Mouse (Mus musculus) adrenal gland, adult 18-20 months (tissue): Measurements from ENCODE around the gene Tenm4. TPM values are rescaled to one million over a fixed set of nuclear protein-coding genes. Genes with fewer than 3 reads are reported as not detected.

ENCODE experiments used
- DNase-seq, 2 experiments: peaks; one replicate each; pipeline ENCODE4 v3.0.0; 2021 to 2022; ENCODE audit warnings: low spot score in 2 of 2
- total RNA-seq, 2 experiments: library from RNA; stranded (reverse); gene quantifications; 1 replicate in 1 of 2; 2 replicates in 1 of 2; pipeline ENCODE4 v1.2.3; 2021

The Tenm4 gene
- total RNA-seq, 2 experiments from 2014 or later = 11.8 to 27.2 TPM

- no peak for DNase-seq
Observed at GRCm38 (mm10) chr7:96235847-96236246, 64.8 kb downstream of the Tenm4 start.

- no peak for DNase-seq
Observed at GRCm38 (mm10) chr7:96240661-96241060, 69.6 kb downstream of the Tenm4 start.

- no peak for DNase-seq
Observed at GRCm38 (mm10) chr7:96242328-96243185, 71.5 kb downstream of the Tenm4 start.

GRCm38 (mm10) chr7:96244796-96245195 is 73.8 kb downstream of the Tenm4 start:
- no peak for DNase-seq

- no peak for DNase-seq
Observed at GRCm38 (mm10) chr7:96259630-96260029, 88.6 kb downstream of the Tenm4 start.

GRCm38 (mm10) chr7:96262182-96262581 is 91.1 kb downstream of the Tenm4 start:
- DNase-seq = no peak

GRCm38 (mm10) chr7:96265941-96266340 is 94.9 kb downstream of the Tenm4 start:
- DNase-seq = no peak

GRCm38 (mm10) chr7:96267266-96267665 is 96.2 kb downstream of the Tenm4 start:
- DNase-seq = no peak

GRCm38 (mm10) chr7:96270684-96271083 is 99.6 kb downstream of the Tenm4 start:
- DNase-seq = no peak

- DNase-seq = no peak
Observed at GRCm38 (mm10) chr7:96272068-96272467, 101.0 kb downstream of the Tenm4 start.

- DNase-seq = no peak
Observed at GRCm38 (mm10) chr7:96274486-96274885, 103.4 kb downstream of the Tenm4 start.

GRCm38 (mm10) chr7:96277550-96277949 is 106.5 kb downstream of the Tenm4 start:
- DNase-seq = no peak

GRCm38 (mm10) chr7:96278378-96278777 is 107.3 kb downstream of the Tenm4 start:
- no peak for DNase-seq

- DNase-seq = no peak
Observed at GRCm38 (mm10) chr7:96280795-96281194, 109.7 kb downstream of the Tenm4 start.

- DNase-seq = no peak
Observed at GRCm38 (mm10) chr7:96290576-96290975, 119.5 kb downstream of the Tenm4 start.

GRCm38 (mm10) chr7:96295959-96296358 is 124.9 kb downstream of the Tenm4 start:
- DNase-seq = no peak

- DNase-seq = no peak
Observed at GRCm38 (mm10) chr7:96300826-96301397, 129.9 kb downstream of the Tenm4 start.

GRCm38 (mm10) chr7:96301813-96302212 is 130.8 kb downstream of the Tenm4 start:
- no peak for DNase-seq

GRCm38 (mm10) chr7:96303963-96304362 is 132.9 kb downstream of the Tenm4 start:
- no peak for DNase-seq

GRCm38 (mm10) chr7:96305382-96305935 is 134.4 kb downstream of the Tenm4 start:
- DNase-seq = no peak

GRCm38 (mm10) chr7:96308106-96308505 is 137.1 kb downstream of the Tenm4 start:
- DNase-seq = no peak

GRCm38 (mm10) chr7:96329343-96329742 is 158.3 kb downstream of the Tenm4 start:
- no peak for DNase-seq
